ENCODE assay signal across 25 mouse cellular contexts in the genomic region with DNA sequence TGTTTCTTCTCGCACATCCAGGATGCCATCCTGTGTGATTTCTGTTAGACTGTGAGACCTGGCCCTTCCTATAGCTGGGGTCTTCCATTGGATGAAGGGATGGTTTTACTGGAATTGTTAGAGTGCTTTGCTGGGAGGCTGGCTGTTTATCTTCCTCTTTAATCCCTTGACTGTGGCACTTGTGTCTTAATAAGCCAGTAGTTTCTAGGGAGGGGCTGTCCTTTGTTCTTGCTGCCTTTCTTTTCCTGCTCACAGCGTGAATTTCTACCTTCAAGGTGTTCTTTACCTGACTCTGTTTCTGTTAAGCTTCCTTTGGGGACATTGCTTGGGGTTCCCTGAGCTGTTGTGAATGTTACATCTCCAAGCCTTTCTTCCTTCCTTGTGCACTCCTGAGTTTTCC.
"Had no signal": no experiment of that assay in that cellular context is flagged by ENCODE, and none has a peak within 500 bp of the region (broad histone marks: within the 10 kb centered on the region; RNA-seq: fewer than 3 reads in every experiment).

No protein-coding gene starts in this region.

- ATAC-seq: hindbrain, postnatal 0 days; intestine, embryonic 16.5 days had no signal

- H3K36me3 ChIP-seq: hindbrain, embryonic 13.5 days; hindbrain, embryonic 15.5 days; kidney, embryonic 15.5 days; limb, embryonic 13.5 days; limb, embryonic 15.5 days; liver, embryonic 13.5 days had no signal

- H3K9ac ChIP-seq: hindbrain, embryonic 13.5 days; hindbrain, embryonic 15.5 days; kidney, embryonic 15.5 days; limb, embryonic 13.5 days; limb, embryonic 15.5 days; liver, embryonic 13.5 days had no signal

- H3K27ac ChIP-seq: gastrocnemius, adult 2 months; hindbrain, embryonic 13.5 days; hindbrain, embryonic 15.5 days; hindbrain, postnatal 0 days; kidney, embryonic 15.5 days; layer of hippocampus, adult 2 months; limb, embryonic 13.5 days; limb, embryonic 15.5 days; liver, embryonic 13.5 days had no signal

- H3K4me3 ChIP-seq: gastrocnemius, adult 2 months; hindbrain, embryonic 13.5 days; hindbrain, embryonic 15.5 days; kidney, embryonic 15.5 days; layer of hippocampus, adult 2 months; limb, embryonic 13.5 days; limb, embryonic 15.5 days; liver, embryonic 13.5 days had no signal

- H3K4me2 ChIP-seq: heart, embryonic 11.5 days; hindbrain, embryonic 13.5 days; hindbrain, embryonic 15.5 days; kidney, embryonic 15.5 days; limb, embryonic 13.5 days; limb, embryonic 15.5 days; liver, embryonic 11.5 days; liver, embryonic 13.5 days had no signal

- H3K9me3 ChIP-seq: hindbrain, embryonic 13.5 days; hindbrain, embryonic 15.5 days; kidney, embryonic 15.5 days; limb, embryonic 15.5 days; liver, embryonic 13.5 days had no signal

- DNase-seq: gastrocnemius, adult 2 months; gastrocnemius, postnatal 10 days; gastrocnemius, postnatal 25 days; heart, postnatal 10 days; heart, postnatal 4 days; kidney, adult 11 months; kidney, adult 2 months; kidney, adult 9 months; kidney, postnatal 10 days; kidney, postnatal 25 days; kidney, postnatal 4 days; layer of hippocampus, postnatal 36 days; left cerebral cortex, postnatal 4 days; liver, embryonic 13.5 days; lung, adult 18-20 months had no signal

- H3K27me3 ChIP-seq: hindbrain, embryonic 13.5 days; hindbrain, embryonic 15.5 days; kidney, embryonic 15.5 days; limb, embryonic 13.5 days; limb, embryonic 15.5 days; liver, embryonic 13.5 days had no signal
